Mouse (Mus musculus): ENCODE data around the gene Glyctk. TPM values are rescaled to one million over a fixed set of nuclear protein-coding genes. Genes with fewer than 3 reads are reported as not detected.

The Glyctk gene
- polyA plus RNA-seq (2014; fragmentation: Nextera tagmentation; extraction: Ambion mirVana): 2.2 and 2.3 TPM in 2 replicates

GRCm38 (mm10) chr9:106158037-106158491, at the start of gene Glyctk:
Gene Glyctk (minus strand): TSS chr9:106158138.
- 81% methylated on average over 6 of the region's 6 CpGs for WGBS
- no peaks in the 10 kb centered on the region for H3K36me3 ChIP-seq (replicated peaks; ENCODE audit: control insufficient read depth, insufficient read depth, low read depth, low read length)
- H3K9me3 ChIP-seq (replicated peaks; ENCODE audit: control insufficient read depth, low read length): no peaks in the 10 kb centered on the region
- DNase-seq (ENCODE audit: low spot score) (no peak), ATAC-seq (replicated peaks; ENCODE audit: insufficient number of reproducible peaks, low FRiP score, low TSS enrichment, low read depth) (no peak)
- no peak within 1 kb of the TSS for H3K9ac ChIP-seq (replicated peaks; ENCODE audit: low read length)
- no peak within 1 kb of the TSS for H3K27ac ChIP-seq (replicated peaks; ENCODE audit: low read depth, low read length)
- no peak within 1 kb of the TSS for H3K4me3 ChIP-seq (ENCODE audit: low read depth, low read length)
- no peaks in the 10 kb centered on the region; the same call in 1 of the 2 replicates for H3K4me1 ChIP-seq (ENCODE audit: control insufficient read depth, insufficient read depth, low read length)
- no peaks in the 10 kb centered on the region for H3K27me3 ChIP-seq (ENCODE audit: control insufficient read depth, insufficient read depth, low read length)
- no peak within 1 kb of the TSS for H3K4me2 ChIP-seq (ENCODE audit: low read depth, low read length)

- 84% methylated on average over 2 of the region's 2 CpGs for WGBS
- Histone ChIP-seq H3K4me2 (ENCODE audit: low read depth, low read length) (no peak overlapping the region), H3K27me3 (ENCODE audit: control insufficient read depth, insufficient read depth, low read length) (no peaks in the 10 kb centered on the region), H3K9me3 (replicated peaks; ENCODE audit: control insufficient read depth, low read length) (no peaks in the 10 kb centered on the region), H3K4me3 (ENCODE audit: low read depth, low read length) (no peak overlapping the region), H3K9ac (replicated peaks; ENCODE audit: low read length) (no peak overlapping the region), H3K36me3 (replicated peaks; ENCODE audit: control insufficient read depth, insufficient read depth, low read depth, low read length) (no peaks in the 10 kb centered on the region; the same call in 1 of the 2 replicates), H3K4me1 (ENCODE audit: control insufficient read depth, insufficient read depth, low read length) (peaks cover 2% of the 10 kb centered on the region), H3K27ac (replicated peaks; ENCODE audit: low read depth, low read length) (no peak overlapping the region)
- DNase-seq (ENCODE audit: low spot score) (no peak), ATAC-seq (replicated peaks; ENCODE audit: insufficient number of reproducible peaks, low FRiP score, low TSS enrichment, low read depth) (no peak)
Measured at GRCm38 (mm10) chr9:106206515-106206914, 48.6 kb upstream of the Glyctk start.

- ATAC-seq (replicated peaks; ENCODE audit: insufficient number of reproducible peaks, low FRiP score, low TSS enrichment, low read depth): no peak
Measured at GRCm38 (mm10) chr9:106205713-106206290, 47.9 kb upstream of the Glyctk start.

GRCm38 (mm10) chr9:106203990-106204851, 46.3 kb upstream of the Glyctk start:
- peak overlapping the region; percentile 55; the same call in 1 of the 2 replicates for H3K4me2 ChIP-seq (ENCODE audit: low read depth, low read length)
- H3K9me3 ChIP-seq (replicated peaks; ENCODE audit: control insufficient read depth, low read length): no peaks in the 10 kb centered on the region
- no peak overlapping the region; the same call in 1 of the 2 replicates for H3K9ac ChIP-seq (replicated peaks; ENCODE audit: low read length)
- ATAC-seq (replicated peaks; ENCODE audit: insufficient number of reproducible peaks, low FRiP score, low TSS enrichment, low read depth): no peak
- H3K4me3 ChIP-seq (ENCODE audit: low read depth, low read length): no peak overlapping the region; the same call in 1 of the 2 replicates
- peaks cover 5% of the 10 kb centered on the region for H3K4me1 ChIP-seq (ENCODE audit: control insufficient read depth, insufficient read depth, low read length)
- no peak overlapping the region for H3K27ac ChIP-seq (replicated peaks; ENCODE audit: low read depth, low read length)
- DNase-seq (ENCODE audit: low spot score): no peak
- 75% methylated on average over 7 of the region's 7 CpGs for WGBS
- no peaks in the 10 kb centered on the region; the same call in 1 of the 2 replicates for H3K36me3 ChIP-seq (replicated peaks; ENCODE audit: control insufficient read depth, insufficient read depth, low read depth, low read length)
- no peaks in the 10 kb centered on the region for H3K27me3 ChIP-seq (ENCODE audit: control insufficient read depth, insufficient read depth, low read length)

More at GRCm38 (mm10) chr9:106205713-106206290, 47.9 kb upstream of the Glyctk start:
- Histone ChIP-seq H3K9me3 (replicated peaks; ENCODE audit: control insufficient read depth, low read length) (no peaks in the 10 kb centered on the region), H3K27me3 (ENCODE audit: control insufficient read depth, insufficient read depth, low read length) (no peaks in the 10 kb centered on the region), H3K27ac (replicated peaks; ENCODE audit: low read depth, low read length) (no peak overlapping the region), H3K4me3 (ENCODE audit: low read depth, low read length) (no peak overlapping the region), H3K9ac (replicated peaks; ENCODE audit: low read length) (no peak overlapping the region), H3K4me2 (ENCODE audit: low read depth, low read length) (no peak overlapping the region), H3K4me1 (ENCODE audit: control insufficient read depth, insufficient read depth, low read length) (peaks cover 2% of the 10 kb centered on the region), H3K36me3 (replicated peaks; ENCODE audit: control insufficient read depth, insufficient read depth, low read depth, low read length) (no peaks in the 10 kb centered on the region; the same call in 1 of the 2 replicates)
- DNase-seq (ENCODE audit: low spot score): no peak
- WGBS: 72% methylated on average over 7 of the region's 7 CpGs

GRCm38 (mm10) chr9:106202819-106203636, 45.1 kb upstream of the Glyctk start, which contains the start of gene Twf2:
Gene Twf2 (plus strand): TSS chr9:106203108.
- WGBS: under 1% methylated on average over 55 of the region's 61 CpGs
- peak; percentile 78 for ATAC-seq (replicated peaks; ENCODE audit: insufficient number of reproducible peaks, low FRiP score, low TSS enrichment, low read depth)
- H3K9ac ChIP-seq (replicated peaks; ENCODE audit: low read length): peak within 1 kb of the TSS; percentile 48
- H3K4me2 ChIP-seq (ENCODE audit: low read depth, low read length): peak within 1 kb of the TSS; percentile 55
- no peaks in the 10 kb centered on the region; the same call in 1 of the 2 replicates for H3K36me3 ChIP-seq (replicated peaks; ENCODE audit: control insufficient read depth, insufficient read depth, low read depth, low read length)
- H3K4me1 ChIP-seq (ENCODE audit: control insufficient read depth, insufficient read depth, low read length): peaks cover 6% of the 10 kb centered on the region
- no peaks in the 10 kb centered on the region for H3K27me3 ChIP-seq (ENCODE audit: control insufficient read depth, insufficient read depth, low read length)
- no peak within 1 kb of the TSS; the same call in 1 of the 2 replicates for H3K27ac ChIP-seq (replicated peaks; ENCODE audit: low read depth, low read length)
- H3K4me3 ChIP-seq (ENCODE audit: low read depth, low read length): peak within 1 kb of the TSS; percentile 36
- DNase-seq (ENCODE audit: low spot score): peak; percentile 95
- H3K9me3 ChIP-seq (replicated peaks; ENCODE audit: control insufficient read depth, low read length): no peaks in the 10 kb centered on the region

- Histone ChIP-seq H3K4me3 (ENCODE audit: low read depth, low read length) (no peak overlapping the region), H3K4me2 (ENCODE audit: low read depth, low read length) (peak overlapping the region; percentile 55; the same call in 1 of the 2 replicates), H3K9me3 (replicated peaks; ENCODE audit: control insufficient read depth, low read length) (no peaks in the 10 kb centered on the region), H3K9ac (replicated peaks; ENCODE audit: low read length) (no peak overlapping the region), H3K36me3 (replicated peaks; ENCODE audit: control insufficient read depth, insufficient read depth, low read depth, low read length) (no peaks in the 10 kb centered on the region), H3K27ac (replicated peaks; ENCODE audit: low read depth, low read length) (no peak overlapping the region), H3K27me3 (ENCODE audit: control insufficient read depth, insufficient read depth, low read length) (no peaks in the 10 kb centered on the region), H3K4me1 (ENCODE audit: control insufficient read depth, insufficient read depth, low read length) (peaks cover 8% of the 10 kb centered on the region)
- whole genome bisulfite sequencing: 89% methylated on average over 3 of the region's 3 CpGs
- ATAC-seq (replicated peaks; ENCODE audit: insufficient number of reproducible peaks, low FRiP score, low TSS enrichment, low read depth): no peak
- no peak for DNase-seq (ENCODE audit: low spot score)
Measured at GRCm38 (mm10) chr9:106201895-106202294, 44.0 kb upstream of the Glyctk start.

- Histone ChIP-seq H3K36me3 (replicated peaks; ENCODE audit: control insufficient read depth, insufficient read depth, low read depth, low read length) (peaks cover 3% of the 10 kb centered on the region; the same call in 1 of the 2 replicates), H3K4me3 (ENCODE audit: low read depth, low read length) (peak within 1 kb of the TSS; percentile 68), H3K27ac (replicated peaks; ENCODE audit: low read depth, low read length) (peak within 1 kb of the TSS; percentile 52; the same call in 1 of the 2 replicates), H3K9me3 (replicated peaks; ENCODE audit: control insufficient read depth, low read length) (no peaks in the 10 kb centered on the region), H3K27me3 (ENCODE audit: control insufficient read depth, insufficient read depth, low read length) (no peaks in the 10 kb centered on the region), H3K9ac (replicated peaks; ENCODE audit: low read length) (peak within 1 kb of the TSS; percentile 83), H3K4me1 (ENCODE audit: control insufficient read depth, insufficient read depth, low read length) (peaks cover 7% of the 10 kb centered on the region), H3K4me2 (ENCODE audit: low read depth, low read length) (peak within 1 kb of the TSS; percentile 64)
- no peak for DNase-seq (ENCODE audit: low spot score)
- WGBS: 40% methylated on average over 18 of the region's 18 CpGs
- ATAC-seq (replicated peaks; ENCODE audit: insufficient number of reproducible peaks, low FRiP score, low TSS enrichment, low read depth): 0 out of 2 replicates have a peak, but pooled peaks have one; percentile 1
Measured at GRCm38 (mm10) chr9:106199535-106200272, 41.8 kb upstream of the Glyctk start, which contains the start of gene Ppm1m. Gene Ppm1m (minus strand): TSS chr9:106199746.
